Mouse (Mus musculus): Measurements from ENCODE around the gene Apol8. TPM values are rescaled to one million over a fixed set of nuclear protein-coding genes. Genes with fewer than 3 reads are reported as not detected.
"Not testable (repeated sequence)": the region's sequence is repeated elsewhere in the genome, so short reads cannot be mapped to it uniquely, and the experiment has no call there.

The Apol8 gene
- polyA plus RNA-seq, 1 experiment from 2014 or later, result 0.11 TPM

DNA sequence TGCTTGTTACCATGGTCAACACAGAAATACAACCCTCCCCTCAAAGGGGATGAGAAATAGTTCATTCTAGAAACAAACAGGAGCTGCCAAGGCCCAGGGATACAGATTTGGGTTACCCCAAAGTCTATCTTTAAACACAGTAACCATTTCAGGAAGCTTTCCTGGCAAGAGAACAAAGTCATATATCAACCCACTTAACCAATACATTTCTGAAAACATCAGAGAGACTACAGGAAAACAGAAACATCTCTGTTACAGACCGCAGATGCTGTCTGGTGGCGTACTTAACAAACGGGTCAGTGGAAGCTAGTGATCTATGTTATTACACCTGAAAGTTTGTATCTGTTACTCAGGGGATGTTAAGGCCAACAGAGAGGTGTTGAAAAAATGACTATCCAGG is 51.5 kb downstream of the Apol8 start:
- H3K4me2 ChIP-seq (ENCODE audit: low read length); H3K27ac ChIP-seq (ENCODE audit: low read length); H3K9me3 ChIP-seq (replicated peaks; ENCODE audit: control insufficient read depth, low read length, poor library complexity, severe bottlenecking); ATAC-seq; H3K27me3 ChIP-seq (ENCODE audit: control insufficient read depth, insufficient read depth, low read depth, low read length); H3K4me3 ChIP-seq (ENCODE audit: low read depth, low read length); H3K36me3 ChIP-seq (ENCODE audit: control insufficient read depth, insufficient read depth, low read length); H3K4me1 ChIP-seq (ENCODE audit: control insufficient read depth, insufficient read depth, low read length); H3K9ac ChIP-seq (ENCODE audit: low read depth, low read length): not testable (repeated sequence)
- 93% methylated on average over 3 of the region's 3 CpGs for WGBS

DNA sequence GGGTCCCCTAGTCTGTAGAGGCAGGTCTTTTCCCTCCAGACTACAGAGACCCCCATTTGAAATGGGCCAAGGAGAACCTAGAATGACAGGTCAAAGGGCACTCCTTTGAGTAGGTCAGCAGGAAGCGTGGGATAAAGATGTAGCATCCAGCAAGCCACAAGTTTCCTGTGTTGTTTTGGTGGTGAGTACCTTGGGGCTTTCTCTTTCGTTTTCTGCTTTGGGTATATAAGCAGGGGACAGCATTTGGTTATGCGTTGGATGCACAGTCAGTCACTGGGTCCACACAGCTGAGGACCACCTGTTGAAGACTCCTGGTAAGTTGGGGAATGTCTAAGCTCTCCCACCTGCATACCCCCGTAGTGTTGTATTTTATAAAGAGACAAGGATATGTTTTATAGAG is 58.1 kb downstream of the Apol8 start, which contains the start of gene Apol7e:
Gene Apol7e, plus strand, starts transcription at position 202 of the 400 bp plus-strand sequence.
- not testable (repeated sequence) for H3K27me3 ChIP-seq (ENCODE audit: control insufficient read depth, insufficient read depth, low read depth, low read length); H3K4me3 ChIP-seq (ENCODE audit: low read depth, low read length); H3K4me1 ChIP-seq (ENCODE audit: control insufficient read depth, insufficient read depth, low read length); H3K9me3 ChIP-seq (replicated peaks; ENCODE audit: control insufficient read depth, low read length, poor library complexity, severe bottlenecking); H3K27ac ChIP-seq (ENCODE audit: low read length); ATAC-seq; H3K36me3 ChIP-seq (ENCODE audit: control insufficient read depth, insufficient read depth, low read length); H3K9ac ChIP-seq (ENCODE audit: low read depth, low read length); H3K4me2 ChIP-seq (ENCODE audit: low read length)
- 77% methylated on average over 4 of the region's 4 CpGs for WGBS

Other genes starting within 250 kb of the Apol8 start
- not detected in 2 replicates for gene Apol11a, start 248.7 kb downstream of the Apol8 start, polyA plus RNA-seq (2015; fragmentation: Nextera tagmentation; extraction: Ambion mirVana)
- not detected in 2 replicates for gene Apol7c, start 223.7 kb downstream of the Apol8 start, polyA plus RNA-seq (2015; fragmentation: Nextera tagmentation; extraction: Ambion mirVana)
- gene 1700025B11Rik, start 195.1 kb downstream of the Apol8 start, polyA plus RNA-seq (2015; fragmentation: Nextera tagmentation; extraction: Ambion mirVana), result not detected in 2 replicates
- gene Apol10b, start 160.9 kb downstream of the Apol8 start, polyA plus RNA-seq (2015; fragmentation: Nextera tagmentation; extraction: Ambion mirVana), result 0.10 TPM in 1 of 2 replicates, not detected in the other
- gene Gm36245, start 157.7 kb downstream of the Apol8 start, polyA plus RNA-seq (2015; fragmentation: Nextera tagmentation; extraction: Ambion mirVana), result not detected in 2 replicates
- gene Apol11b, start 113.7 kb downstream of the Apol8 start, polyA plus RNA-seq (2015; fragmentation: Nextera tagmentation; extraction: Ambion mirVana), result not detected in 2 replicates
- gene Apol7e, start 58.1 kb downstream of the Apol8 start, polyA plus RNA-seq (2015; fragmentation: Nextera tagmentation; extraction: Ambion mirVana), result not detected in 2 replicates
- not detected in 2 replicates for gene Apol9b, start 28.0 kb downstream of the Apol8 start, polyA plus RNA-seq (2015; fragmentation: Nextera tagmentation; extraction: Ambion mirVana)
- 9.5 and 11.2 TPM in 2 replicates for gene Myh9, start 85.2 kb upstream of the Apol8 start, polyA plus RNA-seq (2015; fragmentation: Nextera tagmentation; extraction: Ambion mirVana)
- 187 and 190 TPM in 2 replicates for gene Txn2, start 172.0 kb upstream of the Apol8 start, polyA plus RNA-seq (2015; fragmentation: Nextera tagmentation; extraction: Ambion mirVana)
- 9.2 and 11.0 TPM in 2 replicates for gene Foxred2, start 199.7 kb upstream of the Apol8 start, polyA plus RNA-seq (2015; fragmentation: Nextera tagmentation; extraction: Ambion mirVana)
- 164 and 166 TPM in 2 replicates for gene Eif3d, start 213.8 kb upstream of the Apol8 start, polyA plus RNA-seq (2015; fragmentation: Nextera tagmentation; extraction: Ambion mirVana)